Mouse (Mus musculus) naive thymus-derived CD4-positive, alpha-beta T cell, adult 2 months (primary cell): Measurements from ENCODE around the gene Pnpla8.
"Not testable (repeated sequence)": the region's sequence is repeated elsewhere in the genome, so short reads cannot be mapped to it uniquely, and the experiment has no call there.

Experiments used
- DNase-seq: peaks from one replicate; pipeline ENCODE4 v3.0.0-alpha.2; 2011; ENCODE audit warnings: low read depth

Pnpla8 gene

GRCm38 (mm10) chr12:44221070-44221469, at the start of gene Pnpla8:
Pnpla8 (plus strand) TSS chr12:44221370.
- not testable (repeated sequence) for DNase-seq

GRCm38 (mm10) chr12:44176331-44177037, 44.7 kb upstream of the Pnpla8 start:
- no peak for DNase-seq

GRCm38 (mm10) chr12:44177038-44177355, 44.2 kb upstream of the Pnpla8 start:
- DNase-seq = no peak

GRCm38 (mm10) chr12:44181081-44181982, 39.8 kb upstream of the Pnpla8 start:
- DNase-seq = no peak

- no peak for DNase-seq
Measured at GRCm38 (mm10) chr12:44197873-44198525, 23.2 kb upstream of the Pnpla8 start.

- DNase-seq = peak; percentile 62
Measured at GRCm38 (mm10) chr12:44209141-44209823, 11.9 kb upstream of the Pnpla8 start.

GRCm38 (mm10) chr12:44209824-44210752, 11.1 kb upstream of the Pnpla8 start, which contains the start of gene Dnajb9:
Dnajb9 (minus strand) TSS chr12:44210326.
- peak; percentile 100 for DNase-seq

- DNase-seq = no peak
Measured at GRCm38 (mm10) chr12:44211555-44211954, 9.6 kb upstream of the Pnpla8 start.

GRCm38 (mm10) chr12:44221651-44222356, 634 bp downstream of the Pnpla8 start:
- DNase-seq = no peak

- no peak for DNase-seq
Measured at GRCm38 (mm10) chr12:44223044-44223443, 1.9 kb downstream of the Pnpla8 start.

- no peak for DNase-seq
Measured at GRCm38 (mm10) chr12:44224650-44225049, 3.5 kb downstream of the Pnpla8 start.

- DNase-seq = no peak
Measured at GRCm38 (mm10) chr12:44241090-44241489, 19.9 kb downstream of the Pnpla8 start.

GRCm38 (mm10) chr12:44242407-44242806, 21.2 kb downstream of the Pnpla8 start:
- no peak for DNase-seq

- no peak for DNase-seq
Measured at GRCm38 (mm10) chr12:44245739-44246138, 24.6 kb downstream of the Pnpla8 start.

GRCm38 (mm10) chr12:44248309-44248977, 27.3 kb downstream of the Pnpla8 start:
- DNase-seq = no peak

GRCm38 (mm10) chr12:44262612-44263011, 41.4 kb downstream of the Pnpla8 start:
- DNase-seq = no peak

GRCm38 (mm10) chr12:44265651-44266050, 44.5 kb downstream of the Pnpla8 start:
- no peak for DNase-seq

- no peak for DNase-seq
Measured at GRCm38 (mm10) chr12:44267196-44267595, 46.0 kb downstream of the Pnpla8 start.

GRCm38 (mm10) chr12:44268728-44269302, 47.6 kb downstream of the Pnpla8 start:
- DNase-seq = peak; percentile 99
